Mouse (Mus musculus) adrenal gland, adult 8-10 months (tissue): ENCODE data around the gene Rassf2. TPM values are rescaled to one million over a fixed set of nuclear protein-coding genes. Genes with fewer than 3 reads are reported as not detected.

Experiments
- DNase-seq: peaks from one replicate; pipeline ENCODE4 v3.0.0; 2022
- total RNA-seq, 4 experiments: library from RNA; stranded (reverse); gene quantifications; 2 replicates each; pipeline ENCODE4 v1.2.4; 2022

Rassf2 gene
- total RNA-seq, 4 experiments from 2014 or later = 10.2 to 14.5 (median 12.2) TPM

DNA sequence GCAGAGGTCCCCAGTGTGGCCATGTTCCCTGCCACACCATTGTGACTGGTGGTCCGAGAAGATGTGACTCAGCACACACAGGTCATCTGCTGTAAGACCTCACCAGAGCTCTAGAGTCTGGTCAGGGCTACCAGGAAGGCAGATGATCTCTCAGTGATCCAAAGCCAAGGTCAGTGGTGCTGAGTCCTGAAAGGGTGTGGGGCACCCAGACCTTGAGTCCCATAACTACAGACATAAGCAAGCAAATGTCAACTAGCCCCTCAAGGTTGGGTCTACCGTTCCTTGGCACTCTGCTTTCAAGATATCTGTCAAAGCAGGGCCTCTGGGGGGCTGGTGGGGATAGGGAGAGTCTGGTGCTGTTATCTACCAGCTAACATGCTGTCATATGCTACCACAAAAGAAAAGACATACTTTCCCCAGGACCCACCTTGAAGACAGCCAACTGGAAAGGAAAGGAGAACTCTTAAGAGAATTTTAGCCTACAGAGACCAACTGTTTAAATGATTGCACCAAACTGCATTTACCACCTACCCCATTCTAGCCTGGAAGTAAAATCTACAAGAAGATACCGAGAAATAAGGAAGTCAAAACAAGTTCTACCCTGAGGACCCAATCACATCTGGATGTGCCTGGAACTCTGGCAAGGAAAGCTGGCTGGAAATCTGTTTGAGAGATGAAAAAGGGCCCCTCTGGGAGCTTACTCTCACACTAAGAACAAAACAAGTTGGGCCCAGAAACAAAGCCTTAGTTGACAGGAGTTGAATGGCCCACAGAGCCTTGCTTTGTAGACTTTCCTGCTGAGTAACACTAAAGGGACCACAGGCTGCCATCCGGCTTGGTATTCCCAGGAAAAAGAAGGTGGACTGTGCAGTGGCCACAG is 4.8 kb upstream of the Rassf2 start:
- DNase-seq = no peak

DNA sequence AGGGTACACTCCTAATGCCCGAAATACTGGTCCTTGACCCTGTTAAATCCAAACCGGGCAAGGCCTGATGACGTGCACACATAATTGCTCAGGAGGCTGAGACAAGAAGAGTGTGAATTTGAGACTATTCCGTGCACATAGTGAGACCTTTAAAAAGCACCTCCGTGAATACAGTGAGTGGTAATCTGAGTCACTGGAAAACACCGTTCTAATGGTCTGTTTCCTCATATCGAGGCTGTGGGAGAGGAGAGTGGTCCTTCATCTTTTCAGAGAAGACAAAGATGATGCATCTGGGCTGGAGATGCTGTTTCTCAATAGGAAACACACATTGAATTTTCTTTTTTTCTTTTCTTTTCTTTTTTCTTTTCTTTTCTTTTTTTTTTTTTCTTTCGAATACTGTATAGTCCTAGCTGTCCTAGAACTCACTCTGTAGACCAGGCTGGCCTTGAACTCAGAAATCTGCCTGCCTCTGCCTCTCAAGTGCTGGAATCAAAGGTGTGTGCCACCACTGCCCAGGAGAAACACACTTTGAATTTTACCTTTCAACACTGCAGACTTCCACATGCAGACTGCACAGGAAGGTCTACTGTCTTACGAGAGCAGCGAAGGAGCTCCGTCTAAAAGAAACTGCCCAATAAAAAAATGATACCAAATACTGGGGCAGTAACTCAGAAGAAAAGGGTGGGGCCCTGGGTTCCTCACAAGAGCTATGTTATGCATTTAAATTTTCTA is 1.5 kb upstream of the Rassf2 start:
- no peak for DNase-seq

DNA sequence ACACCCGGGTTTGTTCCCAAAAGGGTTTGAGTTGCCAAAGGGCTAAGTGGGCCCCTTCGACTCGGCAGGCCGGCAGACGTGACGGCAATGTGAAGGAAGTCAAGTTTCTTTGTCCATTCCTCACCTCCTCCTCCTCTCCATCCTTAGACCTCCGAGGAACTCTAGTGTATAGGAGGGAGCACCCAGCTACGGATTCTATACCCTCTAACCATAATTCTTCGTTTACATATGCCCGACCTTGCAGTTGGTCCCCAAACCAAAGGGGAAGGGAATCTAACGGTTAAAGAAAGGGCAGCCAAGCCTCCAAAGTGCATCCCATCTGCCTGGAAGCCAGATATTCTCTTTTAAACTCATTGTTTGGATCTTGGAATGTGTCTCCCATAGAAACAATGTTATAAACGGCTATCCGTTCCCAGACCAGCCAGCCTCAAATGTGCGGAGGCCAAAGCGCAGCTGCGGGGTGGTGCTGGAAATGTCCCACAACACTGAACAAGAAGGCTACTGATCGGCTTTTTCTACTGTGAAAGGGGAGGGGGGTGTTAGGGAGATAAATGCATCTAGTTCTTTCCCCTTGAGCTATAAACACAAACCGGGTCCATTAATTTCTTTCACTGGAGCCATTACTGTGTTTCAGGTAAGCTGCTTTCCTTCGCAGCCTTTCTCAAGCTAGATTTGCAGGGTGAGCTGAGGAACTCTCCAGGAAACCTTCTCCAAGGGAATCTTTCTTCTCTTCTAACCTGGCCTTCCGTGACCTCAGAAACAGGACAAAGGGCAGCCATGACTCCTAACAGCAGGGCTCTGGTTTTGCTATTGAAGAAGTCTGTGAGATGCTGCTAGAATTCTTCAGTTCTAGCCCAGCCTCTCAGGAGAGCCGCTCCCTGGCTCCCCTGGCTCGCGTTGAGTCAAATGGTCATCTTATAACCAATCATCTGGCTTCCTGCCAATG is 633 bp upstream of the Rassf2 start:
- no peak for DNase-seq

DNA sequence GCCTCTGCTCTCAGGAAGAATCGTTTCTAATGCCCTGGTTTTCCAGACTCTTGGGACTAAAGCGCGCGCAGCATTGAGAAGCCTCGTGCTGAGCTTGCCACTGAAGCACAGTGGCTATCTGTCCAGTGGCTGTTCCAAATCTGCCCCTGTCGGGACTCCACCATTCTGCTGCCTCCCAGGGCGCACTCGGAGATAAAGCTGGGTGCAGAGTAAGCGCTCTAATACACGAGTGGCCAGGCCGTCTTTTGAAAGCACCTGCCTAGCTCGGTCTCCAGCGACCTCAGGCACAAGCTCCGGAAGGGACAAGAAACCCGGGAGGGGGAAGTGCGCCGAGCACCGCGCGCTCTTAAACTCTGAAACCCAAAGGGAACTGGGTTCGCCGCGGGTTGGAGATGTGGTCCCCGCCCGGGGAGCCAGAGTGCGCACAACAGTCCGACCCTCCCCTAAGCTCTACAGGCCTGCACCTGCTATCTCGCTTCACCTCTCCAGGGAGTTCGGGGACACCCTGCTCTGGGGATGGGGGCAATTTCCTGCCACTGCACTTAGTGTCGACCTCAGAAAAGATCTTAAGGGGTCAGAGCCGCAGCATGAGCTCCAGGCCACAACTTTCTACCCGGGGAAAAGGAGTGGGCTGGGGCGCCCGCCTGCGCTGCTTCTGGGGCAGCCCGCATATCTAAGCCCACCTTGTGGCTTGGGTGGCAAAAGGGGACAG is 1.0 kb downstream of the Rassf2 start:
- no peak for DNase-seq

DNA sequence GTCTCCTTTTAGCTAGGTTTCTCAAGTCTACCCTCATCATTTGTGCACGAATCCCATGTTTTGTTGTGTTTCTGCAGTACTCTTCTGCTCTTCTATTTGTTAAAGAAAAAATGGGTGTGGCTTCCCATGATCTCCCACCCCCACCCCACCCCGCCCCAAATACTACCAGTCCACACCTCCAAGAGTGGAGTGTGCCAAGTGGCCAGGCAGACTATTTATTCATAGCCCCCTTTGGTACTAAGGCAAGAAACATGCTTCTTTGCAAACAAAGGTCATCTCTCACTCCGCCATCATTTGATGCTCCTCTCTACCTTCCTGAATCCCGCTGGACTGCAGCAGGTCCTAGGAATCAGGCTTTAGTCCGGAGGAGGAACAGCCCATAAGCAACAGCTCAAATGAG is 2.0 kb downstream of the Rassf2 start:
- DNase-seq = no peak

DNA sequence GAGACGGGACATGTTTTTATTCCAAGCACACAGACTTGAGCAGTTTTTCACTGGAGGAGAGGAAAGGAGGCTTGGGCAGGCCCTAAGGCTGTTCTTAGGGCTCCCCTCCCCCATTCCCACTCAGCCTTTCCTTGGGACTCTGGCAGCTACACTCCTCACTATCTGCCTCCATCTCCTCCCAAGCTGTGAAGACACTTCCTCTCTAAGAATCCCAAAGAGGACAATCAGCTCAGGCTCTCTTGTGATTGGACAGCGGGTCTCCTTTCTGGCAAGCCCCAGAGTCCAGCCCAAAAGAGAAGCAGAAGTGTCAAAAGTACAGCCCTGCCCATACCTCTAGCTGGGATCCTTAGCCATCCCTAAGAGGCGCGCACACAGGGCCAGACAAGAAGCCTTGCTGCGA is 2.7 kb downstream of the Rassf2 start:
- DNase-seq = no peak

DNA sequence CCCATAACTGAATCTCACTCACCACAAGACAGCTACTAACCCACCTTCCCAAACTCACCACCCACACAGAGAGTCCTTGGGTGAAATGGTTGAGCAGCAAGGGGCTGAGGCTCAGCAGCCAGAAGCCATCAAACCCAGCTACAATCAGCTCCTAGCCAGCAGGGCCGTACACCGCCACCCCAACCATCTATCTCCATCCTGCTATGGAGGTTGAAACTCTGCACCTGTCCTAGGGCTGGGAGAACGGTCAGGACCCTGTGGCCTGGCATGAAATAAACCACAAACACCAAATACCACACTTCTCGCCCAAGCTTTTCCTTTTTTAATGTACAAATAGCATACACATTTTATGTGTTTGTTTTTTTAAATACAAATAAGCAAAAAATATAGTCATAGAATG is 6.0 kb downstream of the Rassf2 start:
- DNase-seq = no peak

DNA sequence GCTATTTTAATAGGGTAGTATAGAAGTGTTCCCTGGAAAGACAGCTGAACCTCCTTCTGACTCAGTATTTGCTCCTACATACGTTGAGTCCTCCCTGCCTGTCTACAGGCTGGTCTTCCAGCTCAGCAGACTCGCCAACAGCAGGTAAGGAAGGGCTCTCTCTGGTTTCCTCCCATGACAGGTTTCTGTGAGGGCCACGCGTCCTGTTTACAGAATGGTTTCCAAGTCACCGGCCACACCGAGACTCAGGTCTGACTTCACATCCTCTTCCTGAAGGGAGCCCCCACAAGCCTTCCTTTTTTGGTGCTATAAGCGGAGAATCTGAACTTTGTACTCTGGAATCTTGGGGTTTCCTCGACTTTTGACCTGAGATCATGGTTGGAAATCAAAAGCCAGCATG is 7.4 kb downstream of the Rassf2 start:
- no peak for DNase-seq

DNA sequence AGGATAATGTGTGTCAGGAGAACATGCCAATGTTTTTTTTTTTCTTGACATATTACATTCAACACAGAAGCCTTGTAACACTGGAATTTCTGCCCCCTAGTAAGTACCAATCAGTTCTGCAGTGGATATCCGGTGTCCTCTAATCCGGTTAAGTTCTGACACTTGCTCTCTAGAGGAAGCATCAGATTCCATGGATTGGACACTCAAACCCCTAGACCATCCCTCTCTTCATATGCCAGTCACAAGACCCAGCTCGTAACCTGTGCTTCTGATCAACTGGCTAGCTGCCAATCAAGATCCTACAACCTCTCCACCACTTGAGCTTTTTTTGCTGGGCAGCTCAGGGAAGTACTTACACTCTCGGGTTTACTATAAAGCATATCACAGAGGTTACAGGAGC is 8.4 kb downstream of the Rassf2 start:
- DNase-seq = no peak

DNA sequence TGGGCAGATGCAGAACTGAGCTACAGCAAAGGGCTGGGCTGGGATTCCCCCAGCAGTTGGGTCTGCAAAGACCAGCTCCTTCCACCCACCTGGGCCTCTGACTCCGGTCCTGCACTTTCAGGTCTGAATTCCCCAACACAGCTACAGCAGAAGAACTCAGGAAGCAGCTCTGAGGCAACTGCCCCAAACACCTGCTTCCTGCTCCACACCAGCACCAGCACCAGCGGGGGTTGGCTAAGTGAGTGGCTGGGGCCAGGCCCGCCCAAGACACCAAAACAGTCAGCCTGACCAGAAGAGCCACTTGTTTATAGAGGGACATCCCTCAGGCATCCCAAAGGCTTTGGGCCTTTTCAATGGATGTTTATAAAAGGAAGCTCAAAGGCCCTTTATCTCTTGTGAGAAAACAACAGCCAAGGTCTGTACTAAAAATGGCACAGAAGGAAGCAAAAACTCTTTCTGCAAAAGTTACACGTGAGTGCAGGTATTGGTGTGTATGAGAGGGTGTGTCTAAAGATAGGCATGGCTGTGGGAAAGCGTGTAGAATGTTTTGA is 9.0 kb downstream of the Rassf2 start:
- no peak for DNase-seq

DNA sequence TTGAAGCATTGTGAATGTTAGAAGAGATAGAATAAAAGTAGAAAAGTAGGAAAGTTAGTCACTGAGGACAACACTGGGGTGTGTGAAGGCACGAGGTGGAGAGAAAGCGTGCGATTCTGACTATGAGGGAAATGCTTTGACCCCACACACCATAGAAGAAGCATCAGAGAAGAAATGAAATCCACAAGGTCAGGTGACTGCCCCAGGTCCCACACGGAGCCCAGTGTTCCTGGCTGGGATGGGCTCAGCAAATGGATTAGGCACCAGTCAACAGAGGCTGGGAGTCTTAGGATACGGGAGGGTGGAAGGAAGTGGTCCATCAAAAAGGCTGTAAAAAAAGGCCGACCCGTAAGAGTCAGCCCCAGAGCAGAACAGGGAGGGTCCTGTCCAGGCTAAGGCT is 9.6 kb downstream of the Rassf2 start:
- DNase-seq = no peak

DNA sequence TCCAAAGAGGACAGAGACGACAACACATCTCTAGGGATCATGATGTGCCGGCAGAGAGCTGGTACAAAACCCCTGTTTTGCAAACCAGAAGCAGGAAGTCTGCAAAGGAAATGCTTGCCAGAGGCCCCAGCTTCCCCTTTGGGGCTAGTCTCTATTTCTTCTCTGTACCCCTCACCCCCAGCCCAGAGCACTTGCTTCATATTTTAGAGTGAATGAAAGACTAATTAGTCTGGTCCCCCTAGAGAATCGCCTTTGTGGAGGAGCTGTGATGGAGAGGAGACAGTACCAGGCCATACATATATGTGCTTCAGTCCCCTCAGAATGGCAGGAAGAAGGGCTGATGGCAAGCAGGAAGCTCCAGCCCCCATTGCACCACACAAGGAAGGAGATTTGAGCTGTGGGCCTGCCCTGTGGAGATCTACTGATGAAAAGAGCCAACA is 10.7 kb downstream of the Rassf2 start:
- no peak for DNase-seq

DNA sequence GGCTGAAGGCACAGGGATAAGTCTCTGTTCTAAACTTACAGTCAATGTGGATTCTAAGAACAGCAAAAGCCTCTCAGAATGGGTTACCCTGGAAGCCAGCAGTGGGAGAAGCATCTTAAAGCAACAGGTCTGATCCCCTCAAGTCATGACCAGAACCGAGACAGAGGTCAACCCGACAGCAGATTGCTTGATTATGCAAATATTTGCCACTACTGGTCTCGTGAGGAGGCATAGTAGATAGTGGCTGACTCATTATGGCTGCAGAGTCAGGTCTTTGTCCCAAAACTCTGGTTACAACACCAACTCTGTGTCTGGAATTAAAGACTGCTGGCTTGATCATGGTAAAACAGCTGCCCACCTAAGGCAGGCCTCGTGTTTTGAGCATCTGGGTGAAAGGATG is 11.9 kb downstream of the Rassf2 start:
- DNase-seq = no peak

DNA sequence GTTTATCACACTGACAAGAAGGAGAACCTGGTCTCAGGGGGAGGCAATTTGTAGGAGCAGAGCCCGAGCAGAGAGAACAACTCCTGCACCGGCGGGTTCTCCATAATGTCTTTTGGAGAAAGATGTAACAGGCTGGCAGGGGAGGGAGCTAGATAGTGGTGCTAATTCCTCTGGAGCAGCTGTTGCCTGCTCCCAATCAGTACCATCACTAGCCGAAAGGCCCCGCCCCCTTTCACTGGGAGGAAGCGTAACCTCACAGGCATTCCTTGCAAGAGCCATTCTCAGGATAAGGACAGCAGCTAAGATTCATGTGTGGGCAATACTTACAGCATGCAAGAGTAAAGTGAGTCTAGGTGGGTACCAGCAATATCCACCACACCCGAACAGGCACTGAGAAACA is 12.4 kb downstream of the Rassf2 start:
- DNase-seq = no peak

DNA sequence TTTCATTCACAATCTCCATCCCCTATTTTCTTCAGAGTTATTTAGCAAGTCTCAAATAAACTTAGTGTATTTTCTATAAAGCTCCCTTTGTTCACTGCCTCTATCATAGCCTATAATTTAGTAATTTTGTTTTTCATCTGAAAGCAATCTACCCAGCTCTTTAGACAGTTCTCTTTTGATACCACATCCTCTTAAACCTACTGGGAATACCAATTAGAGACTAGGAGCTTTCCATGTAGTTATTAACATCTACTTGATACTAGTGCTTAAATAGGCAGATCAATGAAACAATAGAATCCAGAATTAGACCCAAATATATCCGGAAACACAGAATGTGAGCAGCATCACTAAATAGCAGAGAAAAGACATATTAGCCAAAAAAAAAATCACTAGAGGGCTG is 14.0 kb downstream of the Rassf2 start:
- DNase-seq = no peak

DNA sequence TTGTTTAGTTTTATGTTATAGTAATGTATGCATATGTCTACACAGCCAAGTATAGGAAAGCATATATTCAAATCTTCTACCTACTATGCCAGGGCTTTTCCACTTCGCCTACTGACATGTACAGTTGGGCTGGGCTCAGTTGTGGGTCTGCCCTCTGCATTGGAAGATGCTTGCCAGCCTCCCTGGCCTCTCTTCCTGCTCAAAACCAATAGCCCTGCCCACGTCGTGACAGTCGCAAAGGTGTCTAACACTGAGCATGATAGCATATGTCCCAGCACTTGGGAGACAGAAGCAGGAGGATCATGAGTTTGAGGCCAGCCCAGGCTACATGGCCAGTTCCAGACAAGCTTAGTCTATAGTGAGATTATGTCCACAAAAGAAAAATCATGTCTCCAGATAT is 16.9 kb downstream of the Rassf2 start:
- no peak for DNase-seq

DNA sequence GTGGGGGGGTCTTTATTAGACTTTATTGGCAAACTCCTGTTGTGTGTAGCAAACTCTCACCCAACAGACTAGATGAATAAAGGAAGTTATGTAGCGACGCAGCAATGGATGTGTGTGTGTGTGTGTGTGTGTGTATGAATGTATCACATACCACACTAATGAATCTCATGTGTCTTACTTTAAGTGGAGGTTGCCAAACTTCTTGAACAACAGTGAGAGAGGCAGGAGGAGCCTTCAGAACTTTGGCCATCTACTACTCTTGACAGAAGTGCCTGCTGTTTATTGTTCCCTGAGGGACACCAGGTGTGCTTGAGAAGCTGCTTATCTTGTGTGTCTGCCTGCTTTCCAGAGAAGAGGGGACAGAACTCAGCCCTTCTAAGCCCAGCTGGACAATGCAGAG is 19.3 kb downstream of the Rassf2 start:
- no peak for DNase-seq

DNA sequence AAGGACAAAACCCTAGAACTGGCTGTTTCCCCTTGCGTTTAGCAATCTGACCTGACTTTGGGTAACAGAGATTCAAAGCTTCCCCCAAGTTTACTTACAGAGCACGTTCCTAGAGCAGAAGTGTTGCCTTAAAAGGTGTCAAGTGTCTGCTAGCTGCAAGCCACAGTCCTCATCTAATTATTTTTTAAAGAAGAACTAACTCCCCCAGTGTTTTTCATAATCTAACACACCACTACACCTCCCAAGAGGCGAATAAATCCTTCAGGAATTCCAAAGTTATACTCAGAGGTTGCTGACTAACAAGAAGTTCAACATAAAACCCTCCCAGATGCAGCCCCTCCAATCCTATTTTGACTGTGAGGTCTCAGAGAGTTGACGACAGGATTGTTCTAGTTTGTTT is 21.9 kb downstream of the Rassf2 start:
- DNase-seq = no peak

DNA sequence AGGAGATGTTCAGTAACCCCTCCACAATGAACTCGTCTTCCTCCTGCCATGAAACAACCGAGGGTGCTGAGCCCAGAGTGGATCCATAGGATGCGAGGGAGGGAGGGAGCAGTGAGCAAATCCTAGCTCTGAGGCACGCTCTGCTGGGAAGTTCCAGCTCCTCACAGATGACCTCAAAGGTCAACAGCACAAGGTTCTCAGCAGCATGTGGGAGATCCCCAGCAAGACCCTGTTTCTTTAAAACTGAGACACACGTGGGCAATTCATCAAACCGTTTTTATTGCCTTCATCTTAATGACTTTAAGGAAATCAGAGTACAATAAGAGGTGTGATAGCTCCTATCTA is 22.6 kb downstream of the Rassf2 start:
- DNase-seq = no peak

DNA sequence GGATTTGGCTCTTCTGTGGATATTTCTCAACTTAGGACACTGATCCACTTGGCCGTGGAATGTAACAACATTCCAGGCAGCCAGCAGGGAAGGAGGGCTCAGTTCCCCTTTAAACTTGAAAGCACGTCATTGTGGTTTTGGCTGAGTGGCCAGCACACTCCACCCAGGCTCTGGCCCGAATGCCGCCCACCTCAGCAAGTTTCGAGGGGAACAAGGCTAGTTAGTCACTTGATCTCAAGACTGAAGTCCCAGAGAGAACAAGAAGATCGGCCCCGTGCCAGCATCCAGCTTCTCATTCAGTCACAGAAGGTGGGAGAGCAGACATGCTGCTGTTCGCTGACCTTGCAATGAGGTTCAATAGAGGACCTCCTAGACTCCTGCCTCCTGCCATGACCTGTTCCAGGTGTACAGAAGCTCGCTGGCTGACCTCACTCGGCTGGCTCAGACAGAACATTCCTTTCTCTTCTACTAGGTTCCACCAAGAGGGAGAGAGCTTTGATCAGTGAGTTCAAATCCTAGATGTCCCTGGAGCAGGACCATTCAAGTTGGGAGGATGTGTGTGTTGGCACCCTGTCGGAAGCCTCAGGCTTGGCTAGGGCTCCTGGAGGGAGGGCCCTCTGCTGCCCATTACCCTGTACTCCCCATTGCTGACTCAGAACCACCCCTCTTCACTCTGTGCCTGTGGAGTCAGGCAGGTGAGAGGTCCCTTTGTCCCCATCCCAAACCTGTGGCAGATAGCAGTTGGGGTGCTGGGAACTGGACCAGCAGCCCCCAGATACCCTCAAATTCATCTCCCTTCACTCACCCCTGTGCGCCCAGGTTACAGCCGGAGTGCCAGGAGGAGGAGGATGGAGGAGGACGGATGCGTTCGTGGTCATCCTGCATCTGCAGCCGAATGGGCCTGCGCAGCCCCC is 23.2 kb downstream of the Rassf2 start:
- DNase-seq = peak; percentile 44

DNA sequence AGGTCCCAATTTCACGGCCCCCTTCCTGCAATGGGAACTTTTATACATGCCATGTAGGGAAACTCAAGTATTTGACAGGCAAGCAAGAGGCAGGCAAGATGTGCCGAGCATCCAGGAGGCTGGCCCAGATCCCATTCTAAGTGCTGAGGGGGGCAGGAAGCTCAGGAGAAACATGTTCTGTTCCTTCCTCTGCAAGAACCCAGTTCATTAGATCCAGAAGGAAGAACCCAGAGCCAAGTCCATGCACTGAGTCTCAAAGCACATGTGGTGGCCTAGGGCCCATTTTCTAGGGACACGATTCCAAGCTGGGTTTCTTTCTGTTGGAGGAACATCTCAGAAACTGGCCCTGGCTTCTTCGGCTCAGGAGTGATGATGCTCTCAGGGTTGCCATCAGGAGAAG is 24.6 kb downstream of the Rassf2 start:
- DNase-seq = no peak
